Mouse (Mus musculus): ENCODE measurements around the gene Ecm1. TPM values are rescaled to one million over a fixed set of nuclear protein-coding genes. Genes with fewer than 3 reads are reported as not detected.
"Not testable (repeated sequence)": the region's sequence is repeated elsewhere in the genome, so short reads cannot be mapped to it uniquely, and the experiment has no call there.

The Ecm1 gene
- polyA plus RNA-seq, 1 experiment from 2014 or later: 20.5 TPM

DNA sequence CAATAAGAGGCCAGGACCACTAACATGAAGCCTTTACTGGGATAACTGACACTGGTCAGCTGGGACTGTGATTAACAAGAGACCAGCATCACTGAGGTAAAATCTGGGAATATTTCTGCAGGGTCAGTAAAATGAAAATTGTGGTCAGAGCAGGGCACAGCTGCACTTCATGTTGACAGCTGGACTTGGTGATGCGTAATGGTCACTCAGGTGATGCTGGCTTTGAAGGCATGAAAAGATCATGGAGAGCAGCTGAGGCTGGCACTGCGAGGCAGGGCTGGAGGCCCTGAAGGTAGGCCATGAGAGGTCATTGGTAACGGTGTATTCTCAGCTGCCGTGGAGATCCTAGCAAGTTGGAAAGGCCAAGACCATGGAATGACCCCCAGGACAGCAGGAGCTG lies 41.1 kb downstream of the Ecm1 start:
- Histone ChIP-seq H3K36me3 (ENCODE audit: control insufficient read depth, insufficient read depth, low read length) (no peaks in the 10 kb centered on the region), H3K4me1 (ENCODE audit: control insufficient read depth, insufficient read depth, low read length) (peaks cover 21% of the 10 kb centered on the region), H3K9ac (ENCODE audit: low read length) (no peak overlapping the region), H3K9me3 (ENCODE audit: control insufficient read depth, low read length) (no peaks in the 10 kb centered on the region), H3K4me2 (ENCODE audit: low read depth) (no peak overlapping the region), H3K4me3 (ENCODE audit: low read depth, low read length) (no peak overlapping the region), H3K27me3 (ENCODE audit: control insufficient read depth, insufficient read depth, low read length) (no peaks in the 10 kb centered on the region), H3K27ac (ENCODE audit: low read depth, low read length) (no peak overlapping the region)
- 89% methylated on average over 4 of the region's 4 CpGs for WGBS
- no peak for DNase-seq (ENCODE audit: low spot score)
- ATAC-seq (ENCODE audit: insufficient read depth, low FRiP score, low TSS enrichment): no peak

DNA sequence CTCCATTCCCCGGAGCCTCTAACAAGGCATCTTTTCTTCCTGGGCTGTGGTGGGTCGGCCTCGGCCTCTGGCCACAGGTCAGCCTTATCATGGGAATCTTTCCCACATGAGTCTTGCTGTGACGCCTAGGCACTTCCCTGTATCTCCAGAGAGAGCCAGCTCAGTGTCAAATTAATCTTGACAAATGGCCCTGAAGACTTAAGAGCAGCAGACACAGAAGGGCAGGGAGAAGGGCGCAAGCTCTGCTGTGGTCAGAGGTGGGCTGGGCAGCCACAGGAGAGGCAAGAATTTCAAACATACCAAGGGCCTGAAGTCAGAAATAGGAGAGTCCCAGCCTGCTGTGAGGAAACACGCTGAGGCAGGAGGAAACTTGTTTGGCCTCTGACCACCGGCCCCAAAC lies 43.0 kb downstream of the Ecm1 start:
- no peak overlapping the region for H3K4me2 ChIP-seq (ENCODE audit: low read depth)
- H3K27ac ChIP-seq (ENCODE audit: low read depth, low read length): 0 out of 2 replicates have a peak overlapping the region, but pooled peaks have one; percentile 39
- H3K4me1 ChIP-seq (ENCODE audit: control insufficient read depth, insufficient read depth, low read length): peaks cover 16% of the 10 kb centered on the region
- H3K9ac ChIP-seq (ENCODE audit: low read length): no peak overlapping the region
- no peaks in the 10 kb centered on the region for H3K27me3 ChIP-seq (ENCODE audit: control insufficient read depth, insufficient read depth, low read length)
- no peak overlapping the region for H3K4me3 ChIP-seq (ENCODE audit: low read depth, low read length)
- DNase-seq (ENCODE audit: low spot score) (no peak), ATAC-seq (ENCODE audit: insufficient read depth, low FRiP score, low TSS enrichment) (no peak)
- H3K36me3 ChIP-seq (ENCODE audit: control insufficient read depth, insufficient read depth, low read length): no peaks in the 10 kb centered on the region
- 24% methylated on average over 7 of the region's 7 CpGs for WGBS
- H3K9me3 ChIP-seq (ENCODE audit: control insufficient read depth, low read length): no peaks in the 10 kb centered on the region

DNA sequence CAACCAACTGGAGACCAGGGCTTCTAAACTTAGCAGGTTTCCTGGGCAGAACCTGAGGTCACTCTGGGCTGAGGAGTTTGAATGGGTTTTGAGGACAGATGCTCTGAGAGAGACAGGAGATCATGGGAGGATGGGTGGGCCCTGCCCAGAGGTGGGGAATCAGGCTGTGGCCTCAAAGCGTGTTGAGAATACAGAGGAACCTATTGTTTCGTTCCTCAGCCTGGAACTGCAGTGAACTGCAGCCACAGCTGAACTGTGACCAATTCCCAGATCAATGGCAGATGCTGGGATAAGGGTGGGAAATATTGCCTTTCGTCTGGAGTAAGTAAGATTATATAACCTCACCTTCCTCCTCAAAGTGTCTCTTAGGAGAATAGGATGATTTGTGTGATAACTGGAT lies 43.6 kb downstream of the Ecm1 start:
- no peaks in the 10 kb centered on the region for H3K36me3 ChIP-seq (ENCODE audit: control insufficient read depth, insufficient read depth, low read length)
- H3K27me3 ChIP-seq (ENCODE audit: control insufficient read depth, insufficient read depth, low read length): no peaks in the 10 kb centered on the region
- no peaks in the 10 kb centered on the region for H3K9me3 ChIP-seq (ENCODE audit: control insufficient read depth, low read length)
- H3K4me3 ChIP-seq (ENCODE audit: low read depth, low read length): no peak overlapping the region
- DNase-seq (ENCODE audit: low spot score): no peak
- no peak overlapping the region for H3K27ac ChIP-seq (ENCODE audit: low read depth, low read length)
- ATAC-seq (ENCODE audit: insufficient read depth, low FRiP score, low TSS enrichment): peak; percentile 53; the same call in 1 of the 2 replicates
- WGBS: 20% methylated on average over 3 of the region's 3 CpGs
- no peak overlapping the region for H3K4me2 ChIP-seq (ENCODE audit: low read depth)
- H3K9ac ChIP-seq (ENCODE audit: low read length): no peak overlapping the region
- peaks cover 16% of the 10 kb centered on the region for H3K4me1 ChIP-seq (ENCODE audit: control insufficient read depth, insufficient read depth, low read length)

DNA sequence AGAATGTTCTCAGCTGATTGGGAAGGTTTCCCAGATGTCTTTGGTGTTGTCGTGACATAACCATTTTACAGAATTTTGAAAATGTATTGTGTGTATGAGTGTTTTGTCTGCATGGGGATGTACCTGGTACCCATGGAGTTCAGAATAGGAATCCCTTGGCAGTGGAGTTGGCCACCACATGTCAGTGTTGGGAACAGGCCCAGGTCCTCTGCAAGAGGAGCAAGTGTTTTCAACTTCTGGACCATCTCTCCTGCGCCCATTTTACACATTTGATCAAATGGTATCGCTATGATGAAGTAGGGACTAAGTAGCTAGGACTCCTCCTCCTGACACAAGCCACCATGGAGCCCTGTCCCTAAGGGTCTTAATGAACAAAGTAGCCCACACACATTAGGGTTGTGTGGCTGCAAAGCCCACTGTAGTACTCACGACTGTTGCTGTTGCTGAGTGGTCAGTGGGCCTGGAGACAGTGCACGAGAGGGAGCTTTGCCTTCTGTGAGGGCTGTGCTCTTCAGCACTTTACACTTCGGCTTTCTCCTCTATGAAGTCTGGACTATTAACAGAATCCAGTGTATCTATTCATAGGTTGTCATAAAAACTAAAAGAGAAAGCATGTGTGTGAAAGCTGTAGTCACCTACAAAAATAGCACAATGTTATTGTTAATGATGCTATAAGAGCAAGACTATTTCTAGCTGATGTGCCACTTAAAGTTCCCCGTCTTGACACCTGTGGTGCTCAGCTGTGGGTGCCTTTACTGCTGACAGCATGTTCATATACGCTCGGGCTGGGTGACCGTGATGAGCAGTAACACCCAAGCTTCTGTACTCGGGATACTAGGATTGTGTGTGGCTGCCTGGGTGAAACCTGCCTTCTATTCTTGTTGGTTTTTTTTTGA lies 44.3 kb downstream of the Ecm1 start:
- Histone ChIP-seq H3K27me3 (ENCODE audit: control insufficient read depth, insufficient read depth, low read length) (no peaks in the 10 kb centered on the region), H3K4me3 (ENCODE audit: low read depth, low read length) (no peak overlapping the region), H3K9ac (ENCODE audit: low read length) (no peak overlapping the region), H3K4me2 (ENCODE audit: low read depth) (no peak overlapping the region), H3K4me1 (ENCODE audit: control insufficient read depth, insufficient read depth, low read length) (peaks cover 16% of the 10 kb centered on the region), H3K36me3 (ENCODE audit: control insufficient read depth, insufficient read depth, low read length) (no peaks in the 10 kb centered on the region), H3K27ac (ENCODE audit: low read depth, low read length) (no peak overlapping the region), H3K9me3 (ENCODE audit: control insufficient read depth, low read length) (no peaks in the 10 kb centered on the region)
- WGBS: 89% methylated on average over 11 of the region's 11 CpGs
- DNase-seq (ENCODE audit: low spot score) (no peak), ATAC-seq (ENCODE audit: insufficient read depth, low FRiP score, low TSS enrichment) (no peak)

DNA sequence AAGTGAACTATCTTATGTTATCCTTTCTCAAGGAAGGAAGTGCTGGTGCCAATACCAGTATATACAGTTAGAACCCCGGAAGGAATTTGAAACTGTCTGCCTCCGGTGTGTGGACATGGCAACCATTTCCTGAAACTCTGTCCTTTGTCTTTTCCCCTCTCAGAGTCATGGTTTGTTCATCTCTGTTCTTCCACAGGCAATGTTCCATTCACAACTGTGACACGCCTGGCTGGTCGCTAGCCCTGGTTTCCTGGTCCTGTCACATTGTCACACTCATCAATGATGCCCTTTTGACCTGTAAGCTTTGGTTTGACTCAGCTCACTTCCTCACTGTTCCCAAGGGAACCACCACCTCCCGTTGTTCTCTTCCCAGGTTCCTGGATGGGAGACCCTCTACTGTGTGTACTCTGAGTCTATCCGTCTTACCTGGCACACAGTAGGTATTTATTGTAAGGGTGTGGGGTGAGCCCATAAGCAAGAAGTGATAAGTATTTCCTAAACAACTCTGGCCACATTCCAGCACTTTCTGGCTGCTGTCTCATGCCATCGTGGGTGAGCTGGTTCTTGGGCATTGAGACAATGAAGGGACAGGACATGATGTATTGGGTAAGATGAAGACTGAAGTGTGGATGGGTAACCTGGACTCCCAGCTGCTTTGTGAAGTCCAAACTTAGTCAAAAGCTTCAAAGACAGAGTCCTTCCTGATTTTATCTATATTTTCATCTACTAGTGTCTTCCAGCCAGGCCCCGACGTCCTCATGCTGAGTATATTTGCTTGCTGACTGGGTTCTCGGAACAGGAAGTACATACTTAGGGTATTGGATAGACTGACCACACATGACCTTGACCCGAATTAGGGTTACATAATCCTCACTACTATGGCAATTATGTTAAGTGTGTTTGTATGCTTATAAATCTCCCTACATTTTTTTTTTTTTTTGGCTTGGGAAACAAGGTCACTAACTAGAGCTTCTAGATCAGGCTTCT lies 45.3 kb downstream of the Ecm1 start:
- DNase-seq (ENCODE audit: low spot score): no peak
- Histone ChIP-seq H3K9me3 (ENCODE audit: control insufficient read depth, low read length) (no peaks in the 10 kb centered on the region), H3K27me3 (ENCODE audit: control insufficient read depth, insufficient read depth, low read length) (no peaks in the 10 kb centered on the region), H3K9ac (ENCODE audit: low read length) (no peak overlapping the region), H3K4me3 (ENCODE audit: low read depth, low read length) (no peak overlapping the region), H3K4me1 (ENCODE audit: control insufficient read depth, insufficient read depth, low read length) (peaks cover 16% of the 10 kb centered on the region), H3K36me3 (ENCODE audit: control insufficient read depth, insufficient read depth, low read length) (no peaks in the 10 kb centered on the region), H3K27ac (ENCODE audit: low read depth, low read length) (no peak overlapping the region), H3K4me2 (ENCODE audit: low read depth) (no peak overlapping the region)
- no peak for ATAC-seq (ENCODE audit: insufficient read depth, low FRiP score, low TSS enrichment)
- WGBS: 68% methylated on average over 11 of the region's 11 CpGs

DNA sequence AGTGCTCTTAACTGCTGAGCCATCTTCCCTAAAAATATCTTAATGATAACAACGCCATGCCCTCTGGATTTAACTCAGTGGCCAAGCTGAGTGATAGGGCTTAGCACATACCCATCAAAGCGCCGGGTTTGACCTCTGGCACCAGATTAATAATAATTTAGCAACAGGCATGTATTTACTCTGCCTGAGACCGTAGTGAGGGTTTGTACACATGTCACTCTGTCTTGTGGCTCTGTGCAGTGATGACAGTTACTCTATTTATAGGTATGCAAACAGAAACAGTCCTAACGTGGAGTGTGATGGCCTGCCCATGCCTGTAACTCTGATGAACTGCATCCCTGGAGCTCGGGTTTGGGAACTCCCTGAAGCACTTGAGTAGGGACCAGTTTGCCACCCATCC lies 46.7 kb downstream of the Ecm1 start:
- Histone ChIP-seq H3K36me3 (ENCODE audit: control insufficient read depth, insufficient read depth, low read length) (no peaks in the 10 kb centered on the region), H3K9ac (ENCODE audit: low read length) (no peak overlapping the region), H3K27ac (ENCODE audit: low read depth, low read length) (no peak overlapping the region), H3K27me3 (ENCODE audit: control insufficient read depth, insufficient read depth, low read length) (no peaks in the 10 kb centered on the region), H3K4me2 (ENCODE audit: low read depth) (no peak overlapping the region), H3K4me1 (ENCODE audit: control insufficient read depth, insufficient read depth, low read length) (peaks cover 19% of the 10 kb centered on the region), H3K4me3 (ENCODE audit: low read depth, low read length) (no peak overlapping the region), H3K9me3 (ENCODE audit: control insufficient read depth, low read length) (no peaks in the 10 kb centered on the region)
- DNase-seq (ENCODE audit: low spot score) (no peak), ATAC-seq (ENCODE audit: insufficient read depth, low FRiP score, low TSS enrichment) (no peak)
- WGBS: 85% methylated on average over 6 of the region's 6 CpGs

DNA sequence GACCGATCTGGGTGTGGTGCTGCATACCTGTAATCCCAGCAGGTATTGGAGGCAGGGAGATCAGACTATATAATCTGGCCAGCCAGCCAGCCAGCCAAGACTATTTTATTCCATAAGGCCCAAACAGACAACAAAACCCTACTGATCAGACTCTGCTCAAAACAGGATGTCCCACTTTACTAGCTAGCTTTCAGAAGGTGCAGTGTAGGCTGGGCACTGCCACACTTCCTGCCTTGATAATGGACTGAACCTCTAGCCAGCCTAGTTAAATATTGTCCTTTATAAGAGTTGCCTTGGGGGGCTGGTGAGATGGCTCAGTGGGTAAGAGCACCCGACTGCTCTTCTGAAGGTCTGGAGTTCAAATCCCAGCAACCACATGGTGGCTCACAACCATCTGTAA lies 48.8 kb downstream of the Ecm1 start:
- not testable (repeated sequence) for H3K36me3 ChIP-seq (ENCODE audit: control insufficient read depth, insufficient read depth, low read length); H3K4me2 ChIP-seq (ENCODE audit: low read depth); H3K27ac ChIP-seq (ENCODE audit: low read depth, low read length); H3K9ac ChIP-seq (ENCODE audit: low read length); ATAC-seq (ENCODE audit: insufficient read depth, low FRiP score, low TSS enrichment); DNase-seq (ENCODE audit: low spot score); H3K27me3 ChIP-seq (ENCODE audit: control insufficient read depth, insufficient read depth, low read length); H3K9me3 ChIP-seq (ENCODE audit: control insufficient read depth, low read length); H3K4me3 ChIP-seq (ENCODE audit: low read depth, low read length)
- peaks cover 20% of the 10 kb centered on the region for H3K4me1 ChIP-seq (ENCODE audit: control insufficient read depth, insufficient read depth, low read length)
- 92% methylated on average over 2 of the region's 2 CpGs for WGBS

DNA sequence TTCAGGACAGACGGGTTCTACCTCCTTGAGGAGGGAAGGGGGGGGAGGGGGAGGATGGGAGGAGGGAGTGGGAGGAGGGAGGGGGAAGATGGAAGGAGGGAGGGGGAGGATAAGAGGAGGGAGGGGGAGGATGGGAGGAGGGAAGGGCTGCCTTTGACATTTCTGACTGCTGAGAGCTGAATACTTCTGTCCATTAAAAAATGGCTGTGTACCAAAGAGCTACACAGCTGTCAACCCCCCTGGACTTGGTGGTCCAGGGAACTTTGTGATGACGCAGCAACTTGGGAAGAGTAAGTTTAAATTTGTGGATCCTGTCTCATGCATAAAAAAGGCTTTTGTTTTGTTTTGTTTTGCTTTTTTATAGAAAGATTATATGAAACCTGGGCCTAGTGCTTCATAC lies 49.4 kb downstream of the Ecm1 start:
- Histone ChIP-seq H3K4me2 (ENCODE audit: low read depth) (no peak overlapping the region), H3K4me3 (ENCODE audit: low read depth, low read length) (no peak overlapping the region), H3K27me3 (ENCODE audit: control insufficient read depth, insufficient read depth, low read length) (no peaks in the 10 kb centered on the region), H3K4me1 (ENCODE audit: control insufficient read depth, insufficient read depth, low read length) (peaks cover 16% of the 10 kb centered on the region), H3K9me3 (ENCODE audit: control insufficient read depth, low read length) (no peaks in the 10 kb centered on the region), H3K27ac (ENCODE audit: low read depth, low read length) (no peak overlapping the region), H3K36me3 (ENCODE audit: control insufficient read depth, insufficient read depth, low read length) (no peaks in the 10 kb centered on the region), H3K9ac (ENCODE audit: low read length) (no peak overlapping the region)
- no peak for ATAC-seq (ENCODE audit: insufficient read depth, low FRiP score, low TSS enrichment)
- DNase-seq (ENCODE audit: low spot score): no peak
- 48% methylated on average over 2 of the region's 2 CpGs for WGBS
